Mouse (Mus musculus) hindbrain, embryonic 16.5 days (tissue): ENCODE results near the gene Myom1. TPM values are rescaled to one million over a fixed set of nuclear protein-coding genes. Genes with fewer than 3 reads are reported as not detected.

Source experiments
- ATAC-seq: fragments of 200-750 bp; cut with Nextera tagmentation; 2 replicates; pipeline ENCODE4 v1.8.0; 2017; ENCODE audit warnings: moderate TSS enrichment, moderate library complexity
- H3K27ac ChIP-seq: fragments of 300-500 bp; sonication (generic); 2 replicates; pipeline ENCODE4 v1.5.1; 2014; ENCODE audit warnings: low read depth, mild to moderate bottlenecking, control low read depth, low read length, moderate library complexity
- H3K27me3 ChIP-seq: fragments of 300-500 bp; sonication (generic); replicated peaks from 2 replicates; pipeline ENCODE4 v1.6.1; 2014; ENCODE audit warnings: low read length; ENCODE audit not compliant: control insufficient read depth, insufficient read depth
- H3K36me3 ChIP-seq: fragments of 300-500 bp; sonication (generic); 2 replicates; pipeline ENCODE4 v1.6.1; 2014; ENCODE audit warnings: mild to moderate bottlenecking, low read length, moderate library complexity, mixed read lengths; ENCODE audit not compliant: control insufficient read depth, insufficient read depth
- H3K4me1 ChIP-seq: fragments of 300-500 bp; sonication (generic); 2 replicates; pipeline ENCODE4 v1.6.1; 2014; ENCODE audit warnings: low read depth, low read length; ENCODE audit not compliant: control insufficient read depth, insufficient read depth
- H3K4me2 ChIP-seq: fragments of 300-500 bp; sonication (generic); 2 replicates; pipeline ENCODE4 v1.6.1; 2014; ENCODE audit warnings: mild to moderate bottlenecking, low read length, control low read depth, moderate library complexity
- H3K4me3 ChIP-seq: fragments of 300-500 bp; sonication (generic); 2 replicates; pipeline ENCODE4 v1.5.1; 2014; ENCODE audit warnings: mild to moderate bottlenecking, low read length, control low read depth, moderate library complexity
- H3K9ac ChIP-seq: fragments of 300-500 bp; sonication (generic); 2 replicates; pipeline ENCODE4 v1.6.1; 2014; ENCODE audit warnings: low read depth, mild to moderate bottlenecking, control low read depth, low read length, moderate library complexity
- H3K9me3 ChIP-seq: fragments of 300-500 bp; sonication (generic); 2 replicates; pipeline ENCODE4 v1.6.1; 2014; ENCODE audit warnings: mild to moderate bottlenecking, low read length, moderate library complexity; ENCODE audit not compliant: control insufficient read depth
- WGBS: fragments of 180-500 bp; shearing (Covaris S2); extraction: QIAGEN DNeasy Blood & Tissue Kit; methylation state at CpG from one replicate; pipeline ENCODE4 v1.1.7; 2014; 5-methylcytosine and 5-hydroxymethylcytosine counted together
- polyA plus RNA-seq: library from polyadenylated mRNA; unstranded; fragments of >200 nt; fragmentation: Nextera tagmentation; extraction: Ambion mirVana; gene quantifications from 2 replicates; pipeline ENCODE4 v1.2.1, GENCODE M21; 2015

Gene Myom1
- polyA plus RNA-seq, 1 experiment from 2014 or later: 0.91 TPM

DNA sequence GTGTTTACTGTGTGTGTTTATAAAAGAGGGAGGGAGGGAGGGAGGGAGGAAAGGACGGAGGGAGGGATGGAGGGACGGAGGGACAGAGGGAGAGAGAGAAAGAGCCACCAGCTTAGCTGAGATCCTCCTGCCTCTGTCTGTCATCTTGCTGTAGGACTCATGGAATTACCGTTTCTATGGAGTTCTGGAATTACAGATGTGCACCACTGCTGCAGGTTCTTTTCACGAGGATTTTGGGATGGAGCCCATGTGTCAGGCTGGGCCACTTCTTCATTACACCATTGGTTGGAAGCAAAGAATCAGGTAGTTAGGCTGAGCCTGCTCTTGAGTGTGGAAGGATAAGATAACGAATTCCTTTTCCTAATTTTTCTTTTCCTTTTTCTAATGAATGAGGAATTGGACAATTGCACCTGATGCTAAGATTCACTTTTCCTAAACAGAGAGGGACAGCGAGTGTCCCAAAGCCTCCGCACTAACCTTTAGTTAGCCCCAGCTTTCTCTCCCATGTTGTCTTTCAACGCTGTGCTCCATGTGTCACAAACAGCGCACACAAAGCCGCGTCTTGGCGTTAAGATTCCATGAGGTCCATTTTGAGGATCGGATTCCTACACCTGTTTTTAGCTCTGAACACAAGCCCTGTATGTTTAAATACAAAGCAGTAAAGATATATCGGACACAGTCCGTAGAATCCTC, 16.3 kb downstream of the Myom1 start:
- no peak for ATAC-seq
- Histone ChIP-seq H3K9ac (no peak overlapping the region), H3K4me3 (no peak overlapping the region), H3K36me3 (no peaks in the 10 kb centered on the region), H3K27ac (no peak overlapping the region), H3K4me1 (no peaks in the 10 kb centered on the region), H3K4me2 (no peak overlapping the region), H3K9me3 (no peaks in the 10 kb centered on the region), H3K27me3 (no peaks in the 10 kb centered on the region)
- WGBS: 87% methylated on average over 15 of the region's 15 CpGs

DNA sequence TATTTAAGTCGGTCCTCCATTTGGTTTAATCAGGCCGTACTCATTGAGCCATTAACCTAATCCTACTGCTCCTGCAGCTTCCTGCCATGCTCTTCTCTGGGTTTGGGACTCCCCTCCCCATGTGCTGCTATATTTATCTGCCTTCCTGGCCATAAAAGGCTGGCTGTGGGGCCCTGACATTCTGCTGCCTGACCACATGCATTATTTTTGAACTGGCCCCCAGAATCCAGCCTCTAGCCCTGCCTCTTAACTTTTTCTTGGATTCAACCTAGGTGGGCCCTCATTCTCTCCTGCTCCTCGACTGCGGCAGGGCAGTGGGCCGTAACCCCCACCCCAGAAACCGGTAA, 16.8 kb downstream of the Myom1 start:
- Histone ChIP-seq H3K4me1 (no peaks in the 10 kb centered on the region), H3K27me3 (no peaks in the 10 kb centered on the region), H3K36me3 (no peaks in the 10 kb centered on the region), H3K4me3 (no peak overlapping the region), H3K9me3 (no peaks in the 10 kb centered on the region), H3K27ac (no peak overlapping the region; the same call in 1 of the 2 replicates), H3K9ac (no peak overlapping the region), H3K4me2 (no peak overlapping the region)
- ATAC-seq: no peak
- 56% methylated on average over 6 of the region's 6 CpGs for WGBS

GRCm38 (mm10) chr17:71019860-71020259, 17.4 kb downstream of the Myom1 start:
- H3K9ac ChIP-seq: no peak overlapping the region
- no peak overlapping the region for H3K27ac ChIP-seq
- no peak for ATAC-seq
- no peaks in the 10 kb centered on the region for H3K4me1 ChIP-seq
- H3K27me3 ChIP-seq: no peaks in the 10 kb centered on the region
- H3K4me2 ChIP-seq: no peak overlapping the region
- H3K9me3 ChIP-seq: no peaks in the 10 kb centered on the region
- WGBS: 66% methylated on average over 9 of the region's 9 CpGs
- H3K4me3 ChIP-seq: no peak overlapping the region
- H3K36me3 ChIP-seq: no peaks in the 10 kb centered on the region

- Histone ChIP-seq H3K27ac (no peak overlapping the region), H3K27me3 (no peaks in the 10 kb centered on the region), H3K4me3 (no peak overlapping the region), H3K9ac (no peak overlapping the region), H3K4me2 (no peak overlapping the region), H3K4me1 (no peaks in the 10 kb centered on the region), H3K9me3 (no peaks in the 10 kb centered on the region), H3K36me3 (no peaks in the 10 kb centered on the region)
- ATAC-seq: no peak
- WGBS: 88% methylated on average over 13 of the region's 13 CpGs
Measured at GRCm38 (mm10) chr17:71022841-71023240, 20.4 kb downstream of the Myom1 start.

- Histone ChIP-seq H3K9ac (no peak overlapping the region), H3K36me3 (no peaks in the 10 kb centered on the region), H3K27me3 (no peaks in the 10 kb centered on the region), H3K4me3 (no peak overlapping the region), H3K9me3 (no peaks in the 10 kb centered on the region), H3K4me2 (no peak overlapping the region), H3K27ac (no peak overlapping the region), H3K4me1 (no peaks in the 10 kb centered on the region)
- 95% methylated on average over 10 of the region's 10 CpGs for WGBS
- no peak for ATAC-seq
Measured at GRCm38 (mm10) chr17:71024071-71024470, 21.6 kb downstream of the Myom1 start.

DNA sequence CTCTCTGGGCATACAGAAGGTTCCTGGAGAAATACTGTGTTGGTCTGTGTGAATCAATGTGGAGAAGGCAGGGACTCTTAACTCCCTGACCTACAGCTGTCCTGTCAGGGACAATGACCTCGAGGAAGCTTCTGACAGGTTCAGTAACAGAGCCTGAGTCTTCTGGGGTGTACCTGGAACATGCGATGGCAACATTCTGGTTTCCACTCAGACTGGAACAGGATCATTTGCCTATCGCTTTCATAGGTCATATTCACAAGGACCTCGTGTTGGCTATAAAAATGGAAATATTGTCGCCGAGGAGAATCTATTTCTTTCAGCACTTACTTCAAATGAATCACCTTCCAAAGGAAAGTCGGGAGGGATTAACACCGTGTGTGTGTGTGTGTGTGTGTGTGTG, 23.5 kb downstream of the Myom1 start:
- H3K4me1 ChIP-seq: no peaks in the 10 kb centered on the region
- WGBS: 81% methylated on average over 8 of the region's 8 CpGs
- no peak overlapping the region for H3K27ac ChIP-seq
- H3K9me3 ChIP-seq: no peaks in the 10 kb centered on the region
- no peak overlapping the region for H3K4me3 ChIP-seq
- no peaks in the 10 kb centered on the region for H3K36me3 ChIP-seq
- ATAC-seq: no peak
- H3K4me2 ChIP-seq: no peak overlapping the region
- no peaks in the 10 kb centered on the region for H3K27me3 ChIP-seq
- H3K9ac ChIP-seq: no peak overlapping the region

DNA sequence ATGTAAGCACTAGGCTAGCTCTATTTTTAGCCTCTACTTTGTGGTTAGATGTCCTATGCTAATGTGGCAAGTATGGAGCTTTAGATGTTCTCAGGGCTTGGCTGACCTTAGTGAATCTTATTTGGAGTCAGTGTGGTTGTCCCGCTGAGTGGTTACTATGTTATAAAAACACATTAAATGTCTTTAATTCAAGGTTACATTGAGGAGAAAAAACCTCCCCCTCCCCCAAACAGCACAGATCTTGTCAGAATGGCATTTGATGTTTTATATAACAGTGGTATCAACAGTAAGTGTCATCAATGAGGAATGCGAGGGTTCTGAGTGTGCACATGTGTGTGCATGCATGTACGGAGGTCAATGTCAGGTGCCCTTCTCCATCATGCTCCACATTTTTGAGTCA, 24.8 kb downstream of the Myom1 start:
- no peaks in the 10 kb centered on the region for H3K9me3 ChIP-seq
- H3K4me2 ChIP-seq: no peak overlapping the region
- H3K36me3 ChIP-seq: no peaks in the 10 kb centered on the region
- H3K27ac ChIP-seq: no peak overlapping the region
- no peaks in the 10 kb centered on the region for H3K4me1 ChIP-seq
- H3K27me3 ChIP-seq: no peaks in the 10 kb centered on the region
- WGBS: 97% methylated on average over 3 of the region's 3 CpGs
- H3K4me3 ChIP-seq: no peak overlapping the region
- ATAC-seq: no peak
- no peak overlapping the region for H3K9ac ChIP-seq

GRCm38 (mm10) chr17:71032719-71033118, 30.3 kb downstream of the Myom1 start:
- Histone ChIP-seq H3K9ac (no peak overlapping the region), H3K4me2 (no peak overlapping the region), H3K36me3 (no peaks in the 10 kb centered on the region), H3K27me3 (no peaks in the 10 kb centered on the region), H3K4me3 (no peak overlapping the region), H3K27ac (no peak overlapping the region), H3K9me3 (no peaks in the 10 kb centered on the region), H3K4me1 (no peaks in the 10 kb centered on the region)
- WGBS: 89% methylated on average over 10 of the region's 10 CpGs
- ATAC-seq: no peak

DNA sequence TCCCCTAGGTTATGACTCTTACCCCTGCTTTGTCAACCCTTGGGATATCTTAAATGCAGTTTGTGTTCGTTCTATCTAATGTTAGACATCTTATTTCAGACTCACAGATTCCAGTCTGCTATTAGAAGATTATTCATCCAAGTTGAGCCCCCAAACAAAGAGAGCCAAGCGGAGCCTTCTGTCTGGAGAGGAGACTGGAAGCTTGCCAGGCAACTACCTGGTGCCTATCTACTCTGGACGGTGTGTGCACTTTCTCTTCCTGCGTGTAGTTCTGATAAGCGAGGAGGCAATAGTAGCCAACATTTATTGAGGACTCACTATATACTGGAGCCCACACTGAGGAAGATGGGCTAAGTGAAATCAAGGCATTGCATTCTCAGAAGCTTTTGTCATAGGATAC, 32.0 kb downstream of the Myom1 start:
- Histone ChIP-seq H3K4me1 (no peaks in the 10 kb centered on the region), H3K36me3 (no peaks in the 10 kb centered on the region), H3K27ac (no peak overlapping the region), H3K4me2 (no peak overlapping the region), H3K9me3 (no peaks in the 10 kb centered on the region), H3K4me3 (no peak overlapping the region), H3K9ac (no peak overlapping the region), H3K27me3 (no peaks in the 10 kb centered on the region)
- 83% methylated on average over 5 of the region's 5 CpGs for WGBS
- ATAC-seq: no peak

GRCm38 (mm10) chr17:71037188-71037587, 34.8 kb downstream of the Myom1 start:
- H3K4me2 ChIP-seq: no peak overlapping the region
- ATAC-seq: no peak

More at GRCm38 (mm10) chr17:71037188-71037587, 34.8 kb downstream of the Myom1 start:
- Histone ChIP-seq H3K27me3 (no peaks in the 10 kb centered on the region), H3K27ac (no peak overlapping the region), H3K4me1 (no peaks in the 10 kb centered on the region; the same call in 1 of the 2 replicates), H3K36me3 (no peaks in the 10 kb centered on the region), H3K4me3 (no peak overlapping the region), H3K9me3 (no peaks in the 10 kb centered on the region), H3K9ac (no peak overlapping the region)
- 88% methylated on average over 7 of the region's 7 CpGs for WGBS
